Mouse (Mus musculus): ENCODE results near the gene Osbpl8.

GRCm38 (mm10) chr10:111156394-111157190 lies 8.0 kb upstream of the Osbpl8 start:
- TF ChIP-seq CTCF (IDR thresholded peaks at IDR 0.05; ENCODE audit: low read depth) (no peak), EP300 (IDR thresholded peaks at IDR 0.05; ENCODE audit: low read depth) (no peak)
